Mouse (Mus musculus) G1E (cell line): ENCODE data around the gene Gpr142.

Source experiments
- CTCF ChIP-seq: IDR thresholded peaks from 2 replicates; pipeline ENCODE4 v1.5.1; 2012; ENCODE audit warnings: low read depth, low read length, inconsistent platforms, mixed read lengths
- GATA1 ChIP-seq: IDR thresholded peaks from 2 replicates; pipeline ENCODE4 v1.6.1; 2012; ENCODE audit warnings: borderline replicate concordance, low read length, inconsistent platforms, mixed read lengths
- GATA2 ChIP-seq: IDR thresholded peaks from 2 replicates; pipeline ENCODE4 v1.6.1; 2012; ENCODE audit warnings: low read depth, low read length, inconsistent platforms, borderline replicate concordance
- POLR2AphosphoS5 ChIP-seq: IDR thresholded peaks from 2 replicates; pipeline ENCODE4 v1.6.1; 2012; ENCODE audit warnings: low read depth, low read length, inconsistent platforms; ENCODE audit not compliant: insufficient replicate concordance
- TAL1 ChIP-seq: conservative IDR thresholded peaks from 2 replicates; pipeline ENCODE4 v1.6.1; 2012; ENCODE audit warnings: low read depth, low read length, inconsistent platforms, mixed read lengths

DNA sequence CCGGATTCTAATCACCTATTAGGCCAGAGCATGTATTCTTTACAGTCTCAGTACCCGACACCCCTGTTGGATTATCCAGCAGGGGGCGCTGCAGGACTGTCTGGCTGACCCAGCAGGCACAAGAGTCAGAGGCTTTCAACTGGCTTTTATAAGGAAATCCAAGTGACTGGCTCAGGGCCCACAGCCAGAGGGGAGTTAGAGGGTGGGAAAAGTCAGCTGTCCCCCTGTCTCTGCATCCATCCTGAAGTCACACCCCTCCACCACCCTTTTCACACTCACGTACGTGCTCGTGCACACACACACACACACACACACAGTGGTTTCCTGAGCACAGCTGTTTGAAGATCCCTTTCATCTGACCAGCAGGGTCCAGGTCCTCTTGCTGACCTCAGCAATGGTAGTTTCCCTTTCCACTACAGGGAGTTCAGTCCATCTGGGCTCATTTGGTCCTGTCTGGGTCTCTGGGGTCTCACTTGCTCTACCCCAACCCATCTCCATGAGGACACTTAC, 14.1 kb downstream of the Gpr142 start:
- TF ChIP-seq CTCF = no peak
- TF ChIP-seq POLR2AphosphoS5 = no peak
- no peak for TF ChIP-seq TAL1
- no peak for TF ChIP-seq GATA1
- TF ChIP-seq GATA2 = no peak
